Mouse (Mus musculus) cerebellum, adult 2 months (tissue): Measurements from ENCODE around the gene Cdk12. TPM values are rescaled to one million over a fixed set of nuclear protein-coding genes. Genes with fewer than 3 reads are reported as not detected.
"Not testable (repeated sequence)": the region's sequence is repeated elsewhere in the genome, so short reads cannot be mapped to it uniquely, and the experiment has no call there.

Experiments used
- DNase-seq, 2 experiments: peaks; one replicate each; pipeline ENCODE4 v3.0.0; 2021
- H3K27ac ChIP-seq: fragments of 200-500 bp; 2 replicates; pipeline ENCODE4 v1.5.1; 2012; ENCODE audit warnings: low read length, control low read depth, inconsistent platforms; ENCODE audit not compliant: insufficient read depth
- H3K27me3 ChIP-seq: fragments of 200-500 bp; 2 replicates; pipeline ENCODE4 v1.6.1; 2012; ENCODE audit warnings: inconsistent platforms, mild to moderate bottlenecking, low read length, moderate library complexity; ENCODE audit not compliant: control insufficient read depth, insufficient read depth
- H3K4me1 ChIP-seq: fragments of 200-500 bp; 2 replicates; pipeline ENCODE4 v1.6.1; 2011; ENCODE audit warnings: low read length; ENCODE audit not compliant: control insufficient read depth, insufficient read depth
- H3K4me3 ChIP-seq: fragments of 200-500 bp; replicated peaks from 2 replicates; pipeline ENCODE3; 2011; ENCODE audit warnings: mild to moderate bottlenecking, low read depth, low read length, control low read depth; ENCODE audit not compliant: insufficient read depth
- CTCF ChIP-seq: fragments of 200-500 bp; IDR thresholded peaks from 2 replicates; pipeline ENCODE4 v1.5.1; 2011; ENCODE audit warnings: low read depth, mild to moderate bottlenecking, control low read depth, low read length, moderate library complexity, borderline replicate concordance; ENCODE audit not compliant: insufficient read depth
- POLR2A ChIP-seq: fragments of 200-500 bp; IDR thresholded peaks from 2 replicates; pipeline ENCODE4 v1.6.1; 2011; ENCODE audit warnings: low read length, control low read depth, borderline replicate concordance; ENCODE audit not compliant: insufficient read depth
- WGBS: fragments of 180-500 bp; shearing (Covaris S2); methylation state at CpG from one replicate; pipeline ENCODE4 v1.1.7; 2018; 5-methylcytosine and 5-hydroxymethylcytosine counted together
- polyA plus RNA-seq: library from polyadenylated mRNA; depleted of rRNA; stranded (reverse); fragments of >200 nt; gene quantifications from 2 replicates; pipeline ENCODE4 v1.2.3, GENCODE M21; 2012

The Cdk12 gene
- polyA plus RNA-seq, 1 experiment: 23.3 TPM

DNA sequence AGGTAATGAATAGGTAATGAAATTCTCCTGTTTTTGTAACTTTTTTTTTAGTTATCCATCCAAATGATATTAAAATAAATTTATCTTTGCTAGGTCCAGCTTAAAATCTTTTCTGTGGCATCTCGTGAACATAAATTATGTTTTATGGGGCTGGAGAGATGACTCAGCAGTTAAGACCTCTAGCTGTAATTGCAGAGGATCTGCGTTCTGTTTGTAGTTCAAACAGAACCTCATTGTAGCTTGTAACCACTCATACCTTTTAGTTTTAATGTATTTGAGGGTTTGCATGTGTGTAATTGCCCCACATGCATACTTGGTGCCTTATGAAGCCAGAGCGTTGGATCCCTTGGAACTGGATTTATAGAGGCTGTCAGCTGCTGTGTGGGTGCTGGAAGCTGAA, 36.1 kb downstream of the Cdk12 start:
- DNase-seq: no peak
- 92% methylated on average over 3 of the region's 3 CpGs for WGBS
- H3K27me3 ChIP-seq: no peaks in the 10 kb centered on the region
- no peak overlapping the region for H3K27ac ChIP-seq
- TF ChIP-seq CTCF: no peak
- TF ChIP-seq POLR2A: no peak
- no peaks in the 10 kb centered on the region for H3K4me1 ChIP-seq
- no peak overlapping the region for H3K4me3 ChIP-seq

DNA sequence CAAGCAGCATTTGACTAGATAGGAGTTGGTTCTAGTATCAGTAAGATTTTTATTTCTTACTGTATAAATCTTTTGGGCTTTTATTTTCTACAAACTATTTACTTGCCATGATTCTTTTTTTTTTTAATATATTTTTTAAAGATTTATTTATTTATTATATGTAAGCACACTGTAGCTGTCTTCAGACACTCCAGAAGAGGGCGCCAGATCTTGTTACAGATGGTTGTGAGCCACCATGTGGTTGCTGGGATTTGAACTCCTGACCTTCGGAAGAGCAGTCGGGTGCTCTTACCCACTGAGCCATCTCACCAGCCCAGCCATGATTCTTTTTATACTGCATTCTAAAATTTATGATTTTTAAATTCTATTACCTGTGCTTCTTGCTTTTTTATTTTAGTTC, 40.1 kb downstream of the Cdk12 start:
- not testable (repeated sequence) for H3K27me3 ChIP-seq, H3K4me3 ChIP-seq, H3K4me1 ChIP-seq, DNase-seq, H3K27ac ChIP-seq
- 64% methylated on average over 3 of the region's 3 CpGs for WGBS

DNA sequence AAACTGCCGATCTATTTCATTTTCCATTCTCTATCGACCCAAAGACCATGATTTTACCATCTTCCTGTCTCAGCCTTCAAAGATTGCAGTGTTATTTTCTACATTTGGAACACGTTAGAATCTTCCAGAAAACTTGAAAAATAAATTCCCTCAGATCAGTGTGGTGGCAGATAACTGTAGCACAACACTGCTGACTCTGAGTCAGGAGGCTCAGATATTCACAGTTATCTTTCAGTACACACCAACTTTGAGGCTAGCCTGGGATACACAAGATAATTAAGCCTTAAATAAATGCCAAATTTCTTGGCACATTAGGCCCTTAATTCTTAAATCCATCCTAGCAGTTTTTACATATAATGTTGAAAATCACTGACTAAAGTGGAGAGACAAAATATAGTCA, 41.6 kb downstream of the Cdk12 start:
- Histone ChIP-seq H3K27me3 (no peaks in the 10 kb centered on the region), H3K4me1 (no peaks in the 10 kb centered on the region), H3K4me3 (no peak overlapping the region), H3K27ac (no peak overlapping the region)
- no peak for DNase-seq
- TF ChIP-seq POLR2A (no peak), CTCF (no peak)
- WGBS: 96% methylated on average over 3 of the region's 3 CpGs

DNA sequence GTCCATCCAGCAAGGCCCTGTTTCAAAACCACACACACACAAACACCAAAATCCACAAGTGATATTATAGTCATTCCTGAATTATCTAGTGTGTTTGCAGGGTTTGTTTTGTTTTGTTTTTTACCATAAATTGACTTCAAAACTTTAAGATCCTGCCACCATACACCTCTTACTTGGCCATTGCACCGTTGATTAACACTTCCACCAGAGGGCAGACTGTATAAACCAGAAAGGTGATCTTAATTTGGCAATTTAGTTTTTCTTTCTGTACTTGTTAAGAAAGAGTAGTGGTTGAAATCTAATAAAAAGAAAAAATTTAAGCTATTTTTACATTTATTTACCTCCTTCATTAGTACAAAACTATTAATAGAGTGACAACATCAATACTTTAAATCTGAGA, 44.5 kb downstream of the Cdk12 start:
- 71% methylated on average over 1 of the region's 1 CpGs for WGBS
- H3K27ac ChIP-seq: no peak overlapping the region

DNA sequence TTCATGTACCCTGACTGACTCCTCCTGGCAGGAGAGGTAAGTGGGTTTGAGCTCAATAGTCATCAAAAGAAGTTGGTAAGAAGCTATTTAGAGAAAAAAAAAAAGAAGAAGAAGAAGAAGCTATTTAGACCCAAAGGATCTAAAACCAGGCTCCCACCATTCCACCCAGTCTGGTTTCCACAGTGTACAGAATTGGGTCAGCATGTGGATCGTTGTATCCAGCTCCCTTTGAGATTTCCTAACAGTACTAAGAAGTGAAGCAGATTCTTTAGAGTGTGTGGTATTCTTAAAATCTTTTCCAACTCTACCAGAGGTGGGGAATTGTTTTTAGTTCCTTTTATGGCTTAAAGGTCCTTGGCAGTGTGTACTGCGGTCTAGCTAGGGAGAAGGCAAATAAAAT, 50.9 kb downstream of the Cdk12 start:
- TF ChIP-seq CTCF (no peak), POLR2A (no peak)
- WGBS: 89% methylated on average over 2 of the region's 2 CpGs
- no peak for DNase-seq
- H3K27me3 ChIP-seq: no peaks in the 10 kb centered on the region
- H3K4me1 ChIP-seq: no peaks in the 10 kb centered on the region
- H3K27ac ChIP-seq: no peak overlapping the region
- H3K4me3 ChIP-seq: no peak overlapping the region

More for the DNA sequence above, 44.5 kb downstream of the Cdk12 start:
- no peak for TF ChIP-seq CTCF
- no peak for TF ChIP-seq POLR2A
- DNase-seq: no peak
- no peaks in the 10 kb centered on the region for H3K27me3 ChIP-seq
- no peaks in the 10 kb centered on the region for H3K4me1 ChIP-seq
- no peak overlapping the region for H3K4me3 ChIP-seq

DNA sequence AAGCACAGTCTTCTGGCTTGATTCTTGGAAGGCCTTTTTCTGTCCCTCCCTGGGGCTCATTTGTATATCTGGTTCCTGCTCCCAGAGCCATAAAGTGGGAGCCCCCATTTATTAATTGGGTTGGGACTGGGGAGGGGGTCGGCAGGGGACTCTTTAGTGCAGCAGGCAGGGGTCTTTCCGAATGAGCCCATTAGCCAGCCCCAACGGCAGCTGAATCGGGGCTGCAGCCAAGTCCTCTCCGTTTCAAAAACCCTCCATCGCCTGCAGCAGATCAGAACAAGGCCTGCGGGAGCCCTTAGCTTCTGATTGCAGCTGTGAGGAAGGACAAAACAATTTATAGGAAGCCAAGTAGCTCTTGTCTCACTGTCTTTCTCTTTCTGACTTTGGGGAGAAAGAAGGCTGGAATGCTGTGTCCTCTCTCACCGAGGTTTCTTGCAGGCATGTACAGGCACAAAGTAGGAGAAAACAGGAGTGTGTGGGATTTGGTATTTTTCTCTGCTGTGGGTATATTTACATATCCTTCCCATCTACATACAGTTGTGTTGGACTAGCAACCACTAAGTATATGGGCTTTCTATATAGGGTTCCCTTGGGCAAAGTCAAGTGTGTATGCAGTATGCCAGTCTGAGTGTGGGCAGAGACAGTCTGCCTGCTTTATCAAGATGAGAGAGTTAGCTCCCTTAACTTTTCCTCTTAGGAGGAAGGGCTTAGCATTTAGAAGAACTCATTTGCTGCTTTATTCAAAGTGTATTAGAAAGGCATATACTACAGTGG, 58.0 kb downstream of the Cdk12 start:
- Histone ChIP-seq H3K4me1 (no peaks in the 10 kb centered on the region), H3K27ac (no peak overlapping the region), H3K27me3 (no peaks in the 10 kb centered on the region), H3K4me3 (no peak overlapping the region)
- DNase-seq: no peak
- TF ChIP-seq POLR2A (no peak), CTCF (no peak)
- WGBS: 50% methylated on average over 8 of the region's 8 CpGs

DNA sequence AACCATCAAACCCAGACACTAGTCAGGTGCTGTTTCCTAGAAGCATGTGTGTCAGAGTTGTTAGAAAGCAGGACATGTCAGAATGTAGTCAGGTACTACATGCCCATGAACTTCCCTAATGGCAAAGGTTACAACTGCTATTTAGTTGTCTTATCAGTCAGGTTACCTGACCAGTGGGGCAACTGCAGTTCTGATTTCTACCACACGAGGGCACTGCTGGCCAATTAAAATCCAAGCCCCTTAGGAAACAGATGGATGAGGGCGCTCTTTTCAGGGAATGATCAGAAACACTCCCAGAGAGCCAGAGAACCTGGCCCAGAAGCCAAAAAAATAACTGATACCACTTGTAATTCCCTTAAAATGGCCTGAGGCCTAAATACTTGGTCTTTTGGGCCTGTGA, 62.2 kb downstream of the Cdk12 start:
- DNase-seq: peak; percentile 82 to 95
- no peak overlapping the region for H3K4me3 ChIP-seq
- no peaks in the 10 kb centered on the region for H3K4me1 ChIP-seq
- TF ChIP-seq POLR2A (no peak), CTCF (peak; percentile 92)
- H3K27me3 ChIP-seq: no peaks in the 10 kb centered on the region
- H3K27ac ChIP-seq: no peak overlapping the region
- WGBS: 1% methylated on average over 2 of the region's 2 CpGs

DNA sequence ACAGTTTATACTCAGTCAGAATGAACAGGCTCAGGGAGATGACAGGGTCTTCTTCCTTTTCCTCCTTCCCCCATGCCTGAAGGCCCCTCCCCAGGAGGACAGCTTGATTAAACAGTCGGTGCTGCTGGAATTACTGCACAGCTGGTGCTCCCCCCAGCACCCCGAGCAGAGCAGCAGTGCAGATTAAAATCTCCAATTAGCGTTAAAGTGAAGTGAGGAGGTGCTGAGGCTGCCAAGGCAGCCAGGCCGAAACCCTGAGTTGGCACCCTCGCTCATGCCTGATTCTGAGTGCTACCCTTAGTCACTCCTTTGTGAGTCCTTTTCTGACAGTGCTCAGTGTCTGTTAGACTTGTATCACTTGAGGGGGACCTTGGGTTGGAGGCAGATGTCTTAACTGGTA, 63.0 kb downstream of the Cdk12 start:
- no peak for DNase-seq
- TF ChIP-seq POLR2A (no peak), CTCF (no peak)
- no peaks in the 10 kb centered on the region for H3K4me1 ChIP-seq
- H3K4me3 ChIP-seq: no peak overlapping the region
- no peaks in the 10 kb centered on the region for H3K27me3 ChIP-seq
- 46% methylated on average over 5 of the region's 5 CpGs for WGBS
- H3K27ac ChIP-seq: no peak overlapping the region
